Mouse (Mus musculus) lung, adult 2 months (tissue): ENCODE measurements around the gene Col25a1.

Experiments
- CTCF ChIP-seq: fragments of 200-500 bp; IDR thresholded peaks from 2 replicates; pipeline ENCODE4 v1.5.1; 2011; ENCODE audit warnings: mild to moderate bottlenecking, low read length, control low read depth; ENCODE audit not compliant: insufficient read depth
- POLR2A ChIP-seq: fragments of 200-500 bp; IDR thresholded peaks from 2 replicates; pipeline ENCODE4 v1.6.1; 2011; ENCODE audit warnings: low read depth, mild to moderate bottlenecking, control low read depth, low read length, borderline replicate concordance; ENCODE audit errors: extremely low read depth

DNA sequence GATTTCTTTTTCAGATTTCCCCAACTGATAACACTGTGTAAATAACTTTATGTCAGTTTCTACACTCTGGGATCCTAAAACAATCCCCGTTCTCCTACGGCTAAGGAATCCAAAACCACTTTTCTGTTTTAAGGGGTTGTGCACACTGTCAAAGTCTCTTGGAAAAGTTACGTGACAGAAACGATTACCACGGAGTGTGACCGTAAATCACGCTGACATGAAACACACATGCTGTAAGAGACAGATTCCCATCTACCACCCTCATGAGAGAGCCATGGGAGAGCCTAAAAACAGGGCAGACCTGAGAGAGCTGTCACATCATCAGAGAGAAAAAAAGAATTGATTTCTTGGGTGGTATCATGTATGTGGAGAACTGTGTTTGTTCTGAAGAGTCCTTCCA, 342.7 kb downstream of the Col25a1 start:
- no peak for TF ChIP-seq CTCF
- no peak for TF ChIP-seq POLR2A
